Mouse (Mus musculus): Measurements from ENCODE around the gene Olfr780. TPM values are rescaled to one million over a fixed set of nuclear protein-coding genes. Genes with fewer than 3 reads are reported as not detected.
"Not testable (repeated sequence)": the region's sequence is repeated elsewhere in the genome, so short reads cannot be mapped to it uniquely, and the experiment has no call there.

The Olfr780 gene
- not detected in 2 replicates for polyA plus RNA-seq (2012; rRNA removed)

DNA sequence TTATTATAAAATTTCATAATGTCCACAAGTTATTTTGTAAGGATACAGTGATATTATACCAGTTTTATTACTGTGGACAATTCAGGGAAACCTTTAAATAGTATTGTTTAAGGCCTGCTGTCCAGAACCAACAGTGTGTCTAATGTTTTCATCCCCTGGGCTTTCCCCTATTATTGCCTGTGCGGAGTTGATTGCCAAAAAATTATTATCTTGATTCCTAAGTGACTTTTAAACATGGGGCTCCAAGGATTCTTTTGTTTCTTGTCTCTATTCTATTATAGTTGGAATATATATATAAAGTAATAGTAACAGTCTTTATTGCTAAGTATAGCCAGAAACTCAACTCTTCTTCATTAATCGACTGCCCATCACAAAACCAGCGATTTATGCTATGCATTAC lies at the start of gene Olfr780:
Gene Olfr780 (plus strand): TSS at position 301 of the 400 bp plus-strand sequence.
- WGBS = 83% methylated on average over 3 of the region's 3 CpGs

DNA sequence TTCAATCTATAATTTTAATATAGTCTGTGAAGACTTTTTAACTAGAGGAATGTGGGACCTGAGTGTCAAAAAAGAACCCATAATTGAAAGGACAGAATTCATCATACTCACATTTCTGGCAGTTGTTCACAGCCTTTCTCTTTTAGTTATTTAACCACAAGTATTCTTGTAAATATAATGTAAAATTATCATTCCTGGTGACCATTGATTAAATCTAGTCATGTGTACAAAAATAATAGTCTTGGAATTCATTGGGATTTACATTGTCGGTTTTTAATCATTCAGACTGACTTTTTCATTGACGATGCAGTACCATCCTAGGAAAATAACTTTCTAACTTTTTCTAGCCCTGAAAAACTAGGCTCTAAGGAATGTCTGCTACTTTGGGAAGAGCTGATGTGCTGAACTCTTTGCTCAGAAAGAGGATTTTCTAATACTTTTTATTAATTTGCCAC lies 46.8 kb upstream of the Olfr780 start, which contains the start of gene Olfr777:
Gene Olfr777 (minus strand): TSS at position 405 of the 455 bp plus-strand sequence.
- DNase-seq = no peak
- no peak within 1 kb of the TSS for H3K4me3 ChIP-seq (replicated peaks; ENCODE audit: extremely low read depth, low read depth, low read length)
- 84% methylated on average over 2 of the region's 2 CpGs for WGBS
- no peaks in the 10 kb centered on the region for H3K4me1 ChIP-seq (ENCODE audit: control insufficient read depth, insufficient read depth, low read length)
- TF ChIP-seq CTCF (IDR thresholded peaks at IDR 0.05; ENCODE audit: insufficient read depth, low read length) (no peak), POLR2A (IDR thresholded peaks at IDR 0.05; ENCODE audit: borderline replicate concordance, extremely low read depth, low read depth, low read length) (no peak)

More for the DNA sequence above, at the start of gene Olfr780:
- no peaks in the 10 kb centered on the region for H3K4me1 ChIP-seq (ENCODE audit: control insufficient read depth, insufficient read depth, low read length)
- TF ChIP-seq POLR2A (IDR thresholded peaks at IDR 0.05; ENCODE audit: borderline replicate concordance, extremely low read depth, low read depth, low read length) = no peak
- TF ChIP-seq CTCF (IDR thresholded peaks at IDR 0.05; ENCODE audit: insufficient read depth, low read length) = no peak
- DNase-seq = no peak
- H3K4me3 ChIP-seq (replicated peaks; ENCODE audit: extremely low read depth, low read depth, low read length) = no peak within 1 kb of the TSS

GRCm38 (mm10) chr10:129312973-129313372 lies 4.9 kb upstream of the Olfr780 start:
- H3K4me3 ChIP-seq (replicated peaks; ENCODE audit: extremely low read depth, low read depth, low read length); DNase-seq; H3K4me1 ChIP-seq (ENCODE audit: control insufficient read depth, insufficient read depth, low read length): not testable (repeated sequence)
- WGBS = 37% methylated on average over 1 of the region's 1 CpGs

DNA sequence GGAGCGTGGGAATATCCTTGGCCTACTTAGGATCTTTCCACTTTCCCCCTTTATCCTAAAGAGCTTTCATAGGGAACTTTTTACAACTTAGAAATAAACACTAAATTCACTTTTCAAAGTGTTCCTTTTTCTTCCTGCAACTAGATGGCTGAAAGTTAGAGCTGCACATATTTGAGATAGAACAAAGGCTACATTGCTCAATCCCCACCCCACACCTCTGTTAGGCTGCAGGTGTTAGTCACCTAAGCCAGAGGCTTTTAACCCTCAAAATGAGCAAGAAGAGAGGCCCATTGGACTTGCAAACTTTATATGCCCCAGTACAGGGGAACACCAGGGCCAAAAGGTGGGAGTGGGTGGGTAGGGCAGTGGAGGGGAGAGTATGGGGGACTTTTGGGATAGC lies 4.4 kb upstream of the Olfr780 start:
- H3K4me3 ChIP-seq (replicated peaks; ENCODE audit: extremely low read depth, low read depth, low read length); DNase-seq; H3K4me1 ChIP-seq (ENCODE audit: control insufficient read depth, insufficient read depth, low read length): not testable (repeated sequence)
- 67% methylated on average over 1 of the region's 1 CpGs for WGBS

GRCm38 (mm10) chr10:129328554-129328953 lies 10.6 kb downstream of the Olfr780 start, which contains the start of gene Olfr781:
Olfr781 (plus strand) TSS chr10:129328854.
- no peak within 1 kb of the TSS for H3K4me3 ChIP-seq (replicated peaks; ENCODE audit: extremely low read depth, low read depth, low read length)
- TF ChIP-seq POLR2A (IDR thresholded peaks at IDR 0.05; ENCODE audit: borderline replicate concordance, extremely low read depth, low read depth, low read length) (no peak), CTCF (IDR thresholded peaks at IDR 0.05; ENCODE audit: insufficient read depth, low read length) (no peak)
- DNase-seq = no peak
- H3K4me1 ChIP-seq (ENCODE audit: control insufficient read depth, insufficient read depth, low read length) = no peaks in the 10 kb centered on the region

- no peaks in the 10 kb centered on the region for H3K4me1 ChIP-seq (ENCODE audit: control insufficient read depth, insufficient read depth, low read length)
- DNase-seq = no peak
- no peak for TF ChIP-seq CTCF (IDR thresholded peaks at IDR 0.05; ENCODE audit: insufficient read depth, low read length)
- no peak for TF ChIP-seq POLR2A (IDR thresholded peaks at IDR 0.05; ENCODE audit: borderline replicate concordance, extremely low read depth, low read depth, low read length)
- H3K4me3 ChIP-seq (replicated peaks; ENCODE audit: extremely low read depth, low read depth, low read length) = no peak within 1 kb of the TSS
- 87% methylated on average over 3 of the region's 3 CpGs for WGBS
Measured at GRCm38 (mm10) chr10:129348550-129348949, 30.6 kb downstream of the Olfr780 start, which contains the start of gene Olfr782. Olfr782 (plus strand) TSS chr10:129348850.

- WGBS = 60% methylated on average over 2 of the region's 2 CpGs
- DNase-seq; H3K4me3 ChIP-seq (replicated peaks; ENCODE audit: extremely low read depth, low read depth, low read length); H3K4me1 ChIP-seq (ENCODE audit: control insufficient read depth, insufficient read depth, low read length): not testable (repeated sequence)
Measured at GRCm38 (mm10) chr10:129352475-129352874, 34.6 kb downstream of the Olfr780 start.

- not testable (repeated sequence) for H3K4me1 ChIP-seq (ENCODE audit: control insufficient read depth, insufficient read depth, low read length)
- WGBS = 87% methylated on average over 4 of the region's 4 CpGs
Measured at GRCm38 (mm10) chr10:129356496-129356895, 38.6 kb downstream of the Olfr780 start.

DNA sequence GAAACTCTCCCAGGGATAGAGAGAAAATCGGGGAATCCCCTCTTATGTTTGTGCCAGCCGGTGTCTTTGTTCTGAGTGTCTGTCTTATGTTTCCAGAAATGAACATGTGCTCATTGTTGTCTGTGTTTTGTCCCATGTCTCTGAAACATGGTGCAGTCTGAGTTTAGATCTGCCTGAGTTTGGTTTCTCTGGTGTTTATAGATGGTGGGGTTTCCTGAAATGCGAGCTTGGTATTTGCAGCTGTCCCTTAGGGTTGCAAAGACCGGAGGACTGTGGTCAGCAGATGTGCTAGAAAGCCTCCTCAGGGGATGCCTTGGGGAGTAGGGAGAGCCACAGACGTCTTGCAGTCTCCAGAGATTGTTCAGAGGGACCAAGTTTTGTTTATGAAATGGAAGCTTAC lies 39.4 kb downstream of the Olfr780 start:
- no peaks in the 10 kb centered on the region for H3K4me1 ChIP-seq (ENCODE audit: control insufficient read depth, insufficient read depth, low read length)
- DNase-seq = no peak
- H3K4me3 ChIP-seq (replicated peaks; ENCODE audit: extremely low read depth, low read depth, low read length) = no peak overlapping the region
- 70% methylated on average over 5 of the region's 5 CpGs for WGBS
- TF ChIP-seq CTCF (IDR thresholded peaks at IDR 0.05; ENCODE audit: insufficient read depth, low read length) = no peak
- TF ChIP-seq POLR2A (IDR thresholded peaks at IDR 0.05; ENCODE audit: borderline replicate concordance, extremely low read depth, low read depth, low read length) = no peak

More at GRCm38 (mm10) chr10:129356496-129356895, 38.6 kb downstream of the Olfr780 start:
- not testable (repeated sequence) for H3K4me3 ChIP-seq (replicated peaks; ENCODE audit: extremely low read depth, low read depth, low read length); DNase-seq

Other genes with a start within 250 kb of the Olfr780 start
- gene Olfr766-ps1, start 249.1 kb upstream of the Olfr780 start, polyA plus RNA-seq (2012; rRNA removed) = not detected in 2 replicates
- gene Olfr767, start 235.2 kb upstream of the Olfr780 start, polyA plus RNA-seq (2012; rRNA removed) = not detected in 2 replicates
- not detected in 2 replicates for gene Olfr768, start 218.7 kb upstream of the Olfr780 start, polyA plus RNA-seq (2012; rRNA removed)
- not detected in 2 replicates for gene Olfr769, start 200.3 kb upstream of the Olfr780 start, polyA plus RNA-seq (2012; rRNA removed)
- not detected in 2 replicates for gene Olfr770, start 179.1 kb upstream of the Olfr780 start, polyA plus RNA-seq (2012; rRNA removed)
- gene Olfr771, start 153.4 kb upstream of the Olfr780 start, polyA plus RNA-seq (2012; rRNA removed) = not detected in 2 replicates
- not detected in 2 replicates for gene Olfr772, start 140.2 kb upstream of the Olfr780 start, polyA plus RNA-seq (2012; rRNA removed)
- gene Olfr773, start 130.7 kb upstream of the Olfr780 start, polyA plus RNA-seq (2012; rRNA removed) = not detected in 2 replicates
- not detected in 2 replicates for gene Olfr774, start 81.9 kb upstream of the Olfr780 start, polyA plus RNA-seq (2012; rRNA removed)
- not detected in 2 replicates for gene Olfr775, start 69.7 kb upstream of the Olfr780 start, polyA plus RNA-seq (2012; rRNA removed)
- not detected in 2 replicates for gene Olfr776, start 59.0 kb upstream of the Olfr780 start, polyA plus RNA-seq (2012; rRNA removed)
- gene Olfr777, start 46.6 kb upstream of the Olfr780 start, polyA plus RNA-seq (2012; rRNA removed) = not detected in 2 replicates
- gene Olfr781, start 10.7 kb downstream of the Olfr780 start, polyA plus RNA-seq (2012; rRNA removed) = not detected in 2 replicates
- gene Olfr782, start 30.7 kb downstream of the Olfr780 start, polyA plus RNA-seq (2012; rRNA removed) = not detected in 2 replicates
- 0.05 TPM in 1 of 2 replicates, not detected in the other for gene Olfr784, start 66.0 kb downstream of the Olfr780 start, polyA plus RNA-seq (2012; rRNA removed)
- not detected in 2 replicates for gene Olfr785, start 87.3 kb downstream of the Olfr780 start, polyA plus RNA-seq (2012; rRNA removed)
- gene Olfr786, start 109.2 kb downstream of the Olfr780 start, polyA plus RNA-seq (2012; rRNA removed) = not detected in 2 replicates
- not detected in 2 replicates for gene Olfr787, start 143.7 kb downstream of the Olfr780 start, polyA plus RNA-seq (2012; rRNA removed)
- gene Olfr788, start 152.9 kb downstream of the Olfr780 start, polyA plus RNA-seq (2012; rRNA removed) = not detected in 2 replicates
- not detected in 2 replicates for gene Olfr789, start 166.6 kb downstream of the Olfr780 start, polyA plus RNA-seq (2012; rRNA removed)
- not detected in 2 replicates for gene Olfr790, start 180.4 kb downstream of the Olfr780 start, polyA plus RNA-seq (2012; rRNA removed)
- gene Olfr791, start 203.7 kb downstream of the Olfr780 start, polyA plus RNA-seq (2012; rRNA removed) = not detected in 2 replicates
- not detected in 2 replicates for gene Olfr792, start 221.0 kb downstream of the Olfr780 start, polyA plus RNA-seq (2012; rRNA removed)
- gene Olfr794, start 249.5 kb downstream of the Olfr780 start, polyA plus RNA-seq (2012; rRNA removed) = not detected in 2 replicates

Measured in lung, adult 2 months (tissue).